Mouse (Mus musculus): ENCODE results near the gene Sdc4.

Sdc4 gene

DNA sequence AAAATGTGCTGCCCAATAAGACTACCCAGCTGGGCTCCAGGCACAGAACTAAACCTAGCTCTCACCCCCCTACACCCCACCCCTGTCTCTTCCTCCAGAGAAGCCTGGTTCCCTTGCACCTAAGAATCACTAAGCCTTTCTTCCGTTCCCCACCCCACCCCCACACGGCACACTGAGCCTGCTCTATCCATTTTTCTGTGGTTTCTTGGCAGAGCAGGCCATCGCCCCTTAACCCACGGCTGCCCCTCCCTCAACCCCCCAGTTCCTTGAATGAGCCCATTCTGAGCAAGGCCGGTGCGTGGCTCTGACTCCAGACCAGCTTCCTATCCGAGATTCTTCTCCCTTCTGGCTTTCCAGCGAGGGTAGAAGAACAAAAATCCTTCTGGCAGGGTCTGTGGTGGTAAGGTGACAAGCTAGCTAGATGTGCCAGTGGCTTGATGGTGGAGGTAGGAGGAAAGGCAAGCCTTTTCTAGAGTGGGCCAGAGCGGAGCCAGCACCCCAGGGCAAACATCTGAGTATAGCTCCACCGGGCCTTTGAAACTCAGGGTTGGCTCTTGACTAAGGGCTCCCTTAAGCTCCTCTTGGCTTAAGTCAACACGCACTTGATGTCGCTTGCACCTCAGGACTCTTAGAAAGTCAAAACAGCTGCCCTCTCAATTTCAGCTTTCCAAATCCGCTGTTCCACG is 40.1 kb downstream of the Sdc4 start:
- DNase-seq = no peak

DNA sequence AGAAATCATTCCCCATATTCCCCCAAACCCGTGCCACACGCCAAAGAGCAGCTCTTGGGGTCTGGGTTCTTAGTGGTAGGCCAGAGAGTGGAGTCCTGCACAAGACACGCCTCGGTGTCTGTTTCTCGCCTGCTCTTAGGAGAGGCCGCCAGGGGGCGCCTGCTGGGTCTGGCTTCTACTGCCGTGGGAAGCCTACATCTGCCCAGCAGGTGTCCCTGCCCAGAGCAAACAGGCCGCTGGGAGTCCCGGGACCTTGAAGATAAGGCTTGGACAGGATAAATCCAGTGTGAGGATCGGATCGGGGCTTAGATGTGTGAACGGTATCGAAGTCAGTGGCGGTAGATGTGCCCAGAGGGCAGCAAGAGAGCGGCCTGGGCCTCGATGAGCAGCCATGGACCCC is 40.8 kb downstream of the Sdc4 start, which contains the start of gene Rbpjl:
TSS of gene Rbpjl (plus strand) at position 236 of the 400 bp plus-strand sequence.
- peak; percentile 86 to 89 for DNase-seq

DNA sequence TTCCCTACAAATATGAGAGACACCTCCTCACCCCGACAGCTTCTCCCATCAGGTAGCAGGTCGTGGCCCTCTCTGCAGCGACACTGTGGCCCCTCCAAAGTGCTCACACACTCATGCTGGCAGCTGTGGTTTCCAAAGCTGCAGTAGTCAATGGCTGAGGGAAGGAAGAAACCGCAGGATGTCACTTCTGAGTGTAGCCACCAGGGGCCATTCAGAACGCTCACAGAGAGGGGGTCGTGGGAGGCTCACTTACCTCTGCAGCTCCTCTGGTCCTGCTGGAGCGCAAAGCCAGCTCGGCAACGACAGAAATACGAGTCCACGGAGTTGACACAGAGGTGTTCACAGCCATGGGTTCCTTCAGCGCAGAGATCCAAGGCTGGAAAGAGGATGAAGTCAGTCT is 46.8 kb downstream of the Sdc4 start:
- no peak for DNase-seq

GRCm38 (mm10) chr2:164396076-164396475 is 47.6 kb downstream of the Sdc4 start:
- no peak for DNase-seq

DNA sequence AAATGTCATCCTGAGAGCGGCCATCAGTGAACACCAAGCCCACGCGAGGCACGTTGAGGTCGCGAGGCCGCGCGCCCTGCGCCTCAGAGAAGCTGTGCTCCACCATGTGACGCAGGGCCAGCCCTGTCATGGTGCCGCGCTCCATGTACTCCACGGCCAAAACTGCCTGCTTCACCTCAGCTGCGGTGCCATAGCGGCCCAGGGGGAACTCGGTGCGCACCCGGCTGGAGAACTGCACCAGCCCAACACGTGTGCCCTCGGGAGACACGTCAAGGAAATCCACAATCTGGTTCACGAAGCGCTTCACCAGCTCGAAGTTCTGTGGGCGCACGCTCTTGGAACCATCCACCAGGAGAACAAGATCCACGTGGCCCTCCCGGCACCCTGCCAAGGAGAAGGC is 50.6 kb downstream of the Sdc4 start:
- DNase-seq = no peak

DNA sequence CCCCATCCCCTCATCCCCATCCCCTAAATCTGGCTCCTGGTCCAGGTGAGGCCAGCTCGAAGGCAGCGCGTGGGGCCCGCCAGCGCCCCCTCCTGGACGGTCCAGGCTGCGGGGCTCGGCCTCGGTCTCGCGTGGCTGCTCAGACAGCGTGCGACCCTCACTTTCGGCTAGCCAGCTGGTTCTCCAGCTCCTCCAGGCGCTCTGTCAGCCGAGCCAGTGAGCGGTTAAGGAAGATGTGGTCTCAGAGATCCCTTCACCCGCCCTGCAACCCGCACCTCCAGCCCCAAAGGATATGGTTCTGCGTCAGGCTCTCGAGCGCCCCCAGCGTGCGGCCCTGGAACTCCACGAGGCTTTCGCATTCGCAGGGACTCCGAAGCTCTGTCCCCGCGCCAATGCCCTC is 54.2 kb downstream of the Sdc4 start:
- DNase-seq = peak; percentile 82 to 88

GRCm38 (mm10) chr2:164389020-164389419 is 54.7 kb downstream of the Sdc4 start, which contains the start of gene Slpi:
TSS of gene Slpi (minus strand) at chr2:164389095.
- no peak for DNase-seq

DNA sequence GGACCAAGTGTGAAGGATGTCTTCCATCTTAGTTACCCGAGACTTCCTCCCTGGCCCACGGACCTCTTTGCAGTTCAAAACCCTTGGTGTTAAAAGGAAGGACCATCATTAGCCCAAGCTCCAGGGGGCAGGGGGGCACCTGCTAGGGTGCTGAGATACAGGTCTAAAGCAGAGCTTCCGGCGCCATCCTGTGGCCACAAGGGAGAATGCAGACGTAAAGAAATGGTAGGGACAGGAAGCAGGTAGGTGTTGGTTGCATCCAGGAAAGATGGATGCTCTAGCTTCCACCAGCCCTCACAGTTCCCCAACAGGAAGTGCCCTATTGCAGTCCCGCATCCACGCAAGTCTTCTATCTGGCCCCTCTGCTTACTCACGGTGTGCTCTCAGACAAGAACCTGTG is 56.7 kb downstream of the Sdc4 start:
- peak; percentile 50 to 51 for DNase-seq

DNA sequence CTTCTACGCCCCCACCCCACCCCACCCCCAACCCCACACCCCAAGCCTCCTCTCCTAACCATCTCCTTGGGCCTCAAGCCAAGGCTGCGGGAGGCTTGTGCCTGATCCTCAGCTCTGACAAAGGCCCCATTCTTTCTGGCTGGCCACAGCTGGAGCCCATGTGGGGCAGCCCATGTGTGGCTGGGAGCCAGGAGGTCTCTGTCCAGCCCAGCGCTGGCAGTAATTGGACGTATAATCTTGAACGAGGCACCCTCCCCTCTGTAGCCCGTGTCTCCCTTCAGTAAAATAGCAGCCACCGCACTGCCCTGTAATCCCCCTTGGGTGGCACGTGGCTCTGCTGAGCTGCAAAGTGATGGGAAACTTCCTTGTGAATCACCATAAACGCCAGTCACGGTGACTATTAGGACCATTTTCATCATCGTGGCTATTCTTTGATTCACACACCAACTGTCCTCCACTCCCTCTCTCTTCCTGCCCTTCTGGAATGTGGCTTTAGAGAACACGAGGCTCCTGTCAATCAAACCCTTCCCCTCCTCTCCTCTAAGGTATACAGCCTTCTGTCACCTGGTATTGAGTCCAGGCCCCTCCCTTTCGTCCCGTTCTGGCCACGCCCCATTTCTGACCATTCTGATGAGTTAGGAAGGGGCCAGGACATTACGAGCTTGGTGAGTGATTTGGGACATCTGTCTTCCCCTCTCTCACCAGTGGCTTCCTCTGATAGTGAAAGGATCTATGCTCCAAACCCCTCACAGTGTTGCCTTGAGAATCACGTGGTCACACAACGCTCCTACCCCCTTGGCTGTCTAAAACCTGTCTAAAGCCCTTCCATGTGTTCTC is 57.5 kb downstream of the Sdc4 start:
- DNase-seq = no peak

DNA sequence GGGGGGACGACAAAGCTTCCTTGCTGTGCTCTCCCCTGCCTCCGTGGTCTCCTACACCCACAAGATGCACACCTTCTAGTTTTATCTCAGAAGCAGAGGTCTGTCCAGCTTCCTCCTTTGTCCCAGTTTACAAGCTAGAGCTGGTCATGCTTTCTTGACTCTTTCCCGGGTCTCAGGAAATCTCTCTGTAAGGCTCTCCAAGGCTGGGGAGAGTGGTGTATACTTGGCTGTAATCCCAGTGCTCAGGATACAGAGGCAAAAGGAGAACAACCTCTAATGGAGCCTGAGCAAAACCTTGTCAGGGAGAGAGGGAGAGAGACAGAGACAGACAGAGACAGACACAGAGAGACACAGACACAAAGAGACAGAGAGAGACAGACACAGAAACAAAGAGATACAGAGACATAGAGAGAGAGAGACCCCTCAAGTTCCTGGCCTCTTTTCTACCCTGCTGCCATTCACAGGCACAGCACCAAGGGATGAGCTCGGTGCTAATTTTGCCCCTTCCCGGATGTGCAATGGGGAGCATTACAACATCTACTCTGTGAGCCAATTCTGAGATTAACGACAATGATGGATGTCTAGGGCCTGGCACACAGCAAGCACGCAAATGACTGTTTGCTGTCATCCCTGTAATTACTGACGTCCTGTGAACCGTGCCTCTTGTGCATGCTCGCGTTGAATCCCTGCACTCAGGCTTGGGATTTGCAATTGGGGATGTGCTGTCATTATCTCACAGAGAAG is 59.9 kb downstream of the Sdc4 start:
- DNase-seq = no peak

- no peak for DNase-seq
Observed at GRCm38 (mm10) chr2:164382971-164383370, 60.7 kb downstream of the Sdc4 start.

DNA sequence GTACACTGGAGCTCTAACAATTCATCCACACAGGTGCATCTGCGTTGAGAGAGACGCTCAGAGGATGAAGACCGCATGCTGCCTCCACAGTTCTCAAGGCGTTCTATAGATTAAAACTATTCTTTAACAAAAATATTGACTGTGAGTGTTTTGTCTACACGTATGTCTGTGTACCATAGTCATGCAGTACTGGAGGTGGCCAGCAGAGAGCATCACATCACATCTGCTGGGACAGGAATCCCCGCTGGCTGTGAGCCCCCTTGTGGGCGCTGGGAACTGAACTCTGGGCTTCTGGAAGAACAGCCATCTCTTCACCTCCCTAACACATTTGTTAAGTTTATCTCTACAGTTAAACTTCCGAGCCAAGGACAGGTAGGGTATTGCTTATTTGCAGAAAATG is 62.0 kb downstream of the Sdc4 start:
- no peak for DNase-seq

GRCm38 (mm10) chr2:164377478-164378426 is 65.9 kb downstream of the Sdc4 start:
- DNase-seq = no peak
